Mouse (Mus musculus) limb, embryonic 15.5 days (tissue): ENCODE results near the gene Akr1d1. TPM values are rescaled to one million over a fixed set of nuclear protein-coding genes. Genes with fewer than 3 reads are reported as not detected.

Source experiments
- ATAC-seq: fragments of 200-750 bp; cut with Nextera tagmentation; 2 replicates; pipeline ENCODE4 v1.8.0; 2017; ENCODE audit warnings: low read depth, moderate TSS enrichment; ENCODE audit not compliant: insufficient number of reproducible peaks, low FRiP score, low TSS enrichment
- H3K27ac ChIP-seq: fragments of 300-500 bp; sonication (generic); 2 replicates; pipeline ENCODE4 v1.5.1; 2015; ENCODE audit warnings: moderate library complexity, mild to moderate bottlenecking, inconsistent platforms
- H3K27me3 ChIP-seq: fragments of 300-500 bp; sonication (generic); 2 replicates; pipeline ENCODE4 v1.6.1; 2015; ENCODE audit warnings: inconsistent platforms
- H3K36me3 ChIP-seq: fragments of 300-500 bp; sonication (generic); 2 replicates; pipeline ENCODE4 v1.6.1; 2015; ENCODE audit warnings: inconsistent platforms
- H3K4me1 ChIP-seq: fragments of 300-500 bp; sonication (generic); 2 replicates; pipeline ENCODE4 v1.6.1; 2015; ENCODE audit warnings: inconsistent platforms
- H3K4me2 ChIP-seq: fragments of 300-500 bp; sonication (generic); 2 replicates; pipeline ENCODE4 v1.6.1; 2015; ENCODE audit warnings: mild to moderate bottlenecking, inconsistent platforms
- H3K4me3 ChIP-seq: fragments of 300-500 bp; sonication (generic); 2 replicates; pipeline ENCODE4 v1.5.1; 2015; ENCODE audit warnings: mild to moderate bottlenecking, inconsistent platforms
- H3K9ac ChIP-seq: fragments of 300-500 bp; sonication (generic); 2 replicates; pipeline ENCODE4 v1.6.1; 2015; ENCODE audit warnings: inconsistent platforms
- H3K9me3 ChIP-seq: fragments of 300-500 bp; sonication (generic); 2 replicates; pipeline ENCODE4 v1.6.1; 2016; ENCODE audit warnings: inconsistent platforms
- WGBS: fragments of 180-500 bp; shearing (Covaris S2); methylation state at CpG from one replicate; pipeline ENCODE4 v1.1.7; 2015; 5-methylcytosine and 5-hydroxymethylcytosine counted together
- polyA plus RNA-seq: library from polyadenylated mRNA; unstranded; fragments of >200 nt; fragmentation: Nextera tagmentation; extraction: Ambion mirVana; gene quantifications from 2 replicates; pipeline ENCODE4 v1.2.1, GENCODE M21; 2015

The Akr1d1 gene
- polyA plus RNA-seq = 0.95 and 1.2 TPM in 2 replicates

DNA sequence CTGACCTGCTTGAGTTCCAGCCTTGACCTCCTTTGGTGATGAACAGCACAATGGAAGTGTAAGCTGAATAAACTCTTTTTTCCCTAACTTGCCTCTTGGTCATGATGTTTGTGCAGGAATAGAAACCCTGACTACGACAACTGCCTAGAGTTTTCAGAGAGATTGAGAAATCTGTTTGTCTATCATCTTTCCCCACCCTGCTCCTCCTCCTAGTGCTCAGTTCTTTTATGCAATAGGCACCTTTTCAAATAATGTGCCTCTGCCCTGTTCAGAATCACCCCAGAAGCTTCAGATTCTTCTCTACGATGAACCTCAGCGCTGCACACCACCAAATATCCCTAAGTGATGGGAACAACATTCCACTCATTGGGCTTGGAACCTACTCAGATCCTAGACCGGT lies at the start of gene Akr1d1:
TSS of gene Akr1d1 (plus strand) at position 234 of the 400 bp plus-strand sequence.
- Histone ChIP-seq H3K9me3 (no peaks in the 10 kb centered on the region), H3K4me1 (no peaks in the 10 kb centered on the region), H3K4me3 (no peak within 1 kb of the TSS), H3K4me2 (no peak within 1 kb of the TSS), H3K27ac (no peak within 1 kb of the TSS), H3K36me3 (no peaks in the 10 kb centered on the region), H3K9ac (no peak within 1 kb of the TSS), H3K27me3 (no peaks in the 10 kb centered on the region)
- ATAC-seq = no peak
- WGBS = 92% methylated on average over 4 of the region's 4 CpGs

DNA sequence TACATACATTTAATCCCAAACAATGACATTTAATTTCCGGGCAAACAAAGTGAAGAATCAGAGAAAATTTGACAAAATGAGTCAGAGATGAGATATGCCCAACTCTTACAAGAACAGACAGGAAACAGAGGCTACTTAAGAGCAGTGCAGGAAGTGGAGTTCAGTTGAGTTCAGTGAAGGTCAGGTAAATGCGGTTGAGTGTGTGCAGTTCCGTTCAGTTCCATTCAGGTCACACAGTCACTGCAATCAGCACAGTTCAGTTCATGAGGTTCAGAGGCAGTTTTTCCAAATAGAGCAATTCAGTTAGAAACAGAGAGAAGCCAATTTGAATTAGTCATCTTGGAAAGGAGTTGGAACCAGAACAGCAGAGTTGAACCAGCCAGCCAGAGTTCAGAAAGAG lies 48.8 kb upstream of the Akr1d1 start:
- Histone ChIP-seq H3K27ac (no peak overlapping the region), H3K9me3 (no peaks in the 10 kb centered on the region), H3K36me3 (no peaks in the 10 kb centered on the region), H3K4me1 (no peaks in the 10 kb centered on the region), H3K9ac (no peak overlapping the region), H3K27me3 (no peaks in the 10 kb centered on the region), H3K4me3 (no peak overlapping the region), H3K4me2 (no peak overlapping the region)
- 77% methylated on average over 3 of the region's 3 CpGs for WGBS
- ATAC-seq = no peak

DNA sequence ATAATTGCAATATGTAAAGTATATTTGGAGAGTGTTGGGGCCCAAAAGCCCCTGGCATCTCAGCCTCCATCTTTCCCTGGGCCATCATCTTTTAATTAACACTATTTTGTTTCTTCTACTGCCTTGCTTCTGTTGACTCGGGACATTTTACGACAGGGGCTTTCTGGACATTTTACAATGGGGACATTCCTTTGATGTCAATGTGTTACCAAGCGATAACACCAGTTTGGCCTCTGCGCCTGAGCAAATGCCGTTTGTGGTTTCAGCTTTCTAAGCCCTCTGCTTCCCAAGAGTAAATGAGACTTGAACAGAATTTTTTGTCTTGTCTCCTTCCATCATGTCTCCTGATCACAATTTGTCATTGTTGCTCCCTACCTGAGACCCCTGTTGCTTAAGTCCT lies 46.7 kb upstream of the Akr1d1 start:
- no peak overlapping the region for H3K4me2 ChIP-seq
- no peak overlapping the region for H3K4me3 ChIP-seq
- no peak overlapping the region for H3K27ac ChIP-seq
- H3K36me3 ChIP-seq = no peaks in the 10 kb centered on the region
- H3K9ac ChIP-seq = no peak overlapping the region
- WGBS = 20% methylated on average over 5 of the region's 5 CpGs
- ATAC-seq = no peak
- no peaks in the 10 kb centered on the region for H3K27me3 ChIP-seq
- no peaks in the 10 kb centered on the region for H3K9me3 ChIP-seq
- H3K4me1 ChIP-seq = no peaks in the 10 kb centered on the region

DNA sequence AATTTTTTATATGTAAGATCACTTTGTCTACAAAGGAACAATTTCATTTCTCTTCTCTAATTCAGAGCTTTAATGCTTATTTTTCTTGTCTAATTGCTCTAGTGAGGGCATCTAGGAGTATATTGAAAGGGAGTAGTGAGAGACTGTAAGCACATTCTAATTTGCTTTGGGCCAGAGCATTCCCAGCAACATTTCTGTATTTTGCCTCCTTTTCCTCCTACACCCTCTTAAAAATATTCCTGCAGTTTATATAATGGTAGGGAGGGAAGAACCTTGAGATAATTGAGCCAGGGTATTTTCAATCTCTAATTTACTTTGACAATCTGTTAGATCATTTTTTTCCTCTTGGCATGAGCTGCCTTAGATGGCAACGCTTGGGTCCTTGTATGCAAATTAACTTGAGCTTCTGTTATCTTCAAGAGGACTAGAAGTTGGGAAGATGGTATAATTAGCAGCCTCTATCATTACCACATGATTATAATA lies 45.3 kb upstream of the Akr1d1 start:
- no peak overlapping the region for H3K4me3 ChIP-seq

DNA sequence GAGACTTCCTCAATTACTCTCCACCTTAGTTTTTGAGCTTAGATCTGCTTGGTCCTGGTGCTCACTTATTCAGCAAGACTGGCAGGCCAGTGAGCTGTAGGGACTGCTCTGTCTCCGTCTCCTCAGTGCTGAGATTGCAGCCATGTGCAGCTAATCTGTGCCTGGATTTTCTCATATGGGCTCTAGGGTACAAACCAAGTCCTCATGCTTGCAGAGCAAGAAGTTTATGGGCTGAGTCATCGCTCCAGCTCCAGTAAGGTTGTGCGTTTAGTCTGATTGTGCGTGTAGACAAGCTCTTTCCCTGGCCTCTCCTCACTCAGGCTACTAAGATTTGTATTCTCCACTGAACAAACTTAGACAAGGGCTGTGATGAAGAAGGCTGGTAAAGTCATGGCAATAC lies 43.5 kb upstream of the Akr1d1 start:
- H3K27ac ChIP-seq = no peak overlapping the region
- no peaks in the 10 kb centered on the region for H3K36me3 ChIP-seq
- H3K27me3 ChIP-seq = no peaks in the 10 kb centered on the region
- no peak overlapping the region for H3K4me3 ChIP-seq
- H3K4me2 ChIP-seq = no peak overlapping the region
- ATAC-seq = no peak
- 52% methylated on average over 4 of the region's 4 CpGs for WGBS
- no peak overlapping the region for H3K9ac ChIP-seq
- H3K4me1 ChIP-seq = no peaks in the 10 kb centered on the region
- H3K9me3 ChIP-seq = no peaks in the 10 kb centered on the region

More for the DNA sequence above, 45.3 kb upstream of the Akr1d1 start:
- Histone ChIP-seq H3K36me3 (no peaks in the 10 kb centered on the region), H3K4me2 (no peak overlapping the region), H3K9me3 (no peaks in the 10 kb centered on the region), H3K27ac (no peak overlapping the region), H3K4me1 (no peaks in the 10 kb centered on the region), H3K27me3 (no peaks in the 10 kb centered on the region), H3K9ac (no peak overlapping the region)
- WGBS = 67% methylated on average over 1 of the region's 1 CpGs
- ATAC-seq = no peak

DNA sequence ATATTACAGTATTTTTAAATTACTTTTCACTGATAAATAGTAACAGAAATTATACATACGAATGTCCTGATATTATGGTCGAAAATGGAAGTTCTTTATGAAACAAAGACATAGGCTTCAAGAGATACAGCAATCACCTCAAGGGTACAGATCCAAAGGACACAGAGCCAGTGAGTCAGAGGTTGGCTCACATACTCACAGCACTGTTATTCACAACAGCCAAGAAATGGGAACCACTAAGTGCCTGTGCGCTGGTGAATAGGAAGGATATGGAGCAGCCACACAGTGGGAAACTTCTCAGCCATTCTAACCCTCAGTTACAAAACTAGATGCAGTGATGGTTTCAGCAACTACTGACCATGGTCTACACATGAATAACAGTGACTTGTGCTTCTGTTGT lies 37.7 kb upstream of the Akr1d1 start:
- Histone ChIP-seq H3K4me2 (no peak overlapping the region), H3K27ac (no peak overlapping the region), H3K9ac (no peak overlapping the region), H3K27me3 (no peaks in the 10 kb centered on the region), H3K9me3 (no peaks in the 10 kb centered on the region), H3K4me1 (no peaks in the 10 kb centered on the region), H3K4me3 (no peak overlapping the region), H3K36me3 (no peaks in the 10 kb centered on the region)
- no peak for ATAC-seq
- 85% methylated on average over 3 of the region's 3 CpGs for WGBS

DNA sequence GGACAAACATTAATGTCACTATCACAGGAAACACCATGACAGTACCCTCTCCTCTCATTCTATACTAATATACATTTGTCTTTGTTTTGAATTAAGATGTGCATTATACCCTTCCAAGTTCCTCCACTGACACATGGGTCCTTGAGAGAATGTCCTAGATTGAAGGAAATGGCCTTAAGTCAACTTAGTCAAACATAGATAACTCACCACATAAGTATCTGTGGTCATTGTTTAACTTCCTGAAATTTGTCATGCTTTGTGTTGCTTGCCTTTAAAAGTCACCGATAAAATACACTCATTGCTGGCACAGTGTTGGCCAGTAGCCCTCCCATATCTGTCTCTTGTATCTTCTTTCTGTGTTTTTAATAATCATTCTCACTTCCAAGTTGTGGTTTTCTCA lies 35.0 kb upstream of the Akr1d1 start:
- Histone ChIP-seq H3K4me1 (no peaks in the 10 kb centered on the region), H3K27me3 (no peaks in the 10 kb centered on the region), H3K4me3 (no peak overlapping the region), H3K36me3 (no peaks in the 10 kb centered on the region), H3K9me3 (no peaks in the 10 kb centered on the region), H3K9ac (no peak overlapping the region), H3K27ac (no peak overlapping the region), H3K4me2 (no peak overlapping the region)
- ATAC-seq = no peak
- 84% methylated on average over 1 of the region's 1 CpGs for WGBS

DNA sequence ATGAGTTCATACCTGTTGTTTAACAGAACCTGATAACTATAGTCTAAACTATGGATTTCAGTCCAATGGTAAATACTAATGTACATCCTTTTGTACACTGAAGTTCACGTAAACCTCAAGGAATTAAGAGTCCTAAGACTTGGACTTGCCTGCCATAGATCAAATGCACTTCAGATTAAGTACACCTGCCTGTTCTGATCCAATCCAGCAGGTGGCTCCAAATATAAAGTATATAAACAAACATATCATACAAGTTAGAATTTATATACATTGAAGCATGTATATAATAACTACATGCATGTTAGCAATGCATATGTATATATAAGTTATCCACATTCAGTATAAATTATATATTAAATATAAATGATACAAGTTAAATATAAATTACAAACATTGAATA lies 33.1 kb upstream of the Akr1d1 start:
- Histone ChIP-seq H3K27ac (no peak overlapping the region), H3K36me3 (no peaks in the 10 kb centered on the region), H3K27me3 (no peaks in the 10 kb centered on the region), H3K9ac (no peak overlapping the region), H3K9me3 (no peaks in the 10 kb centered on the region), H3K4me2 (no peak overlapping the region), H3K4me3 (no peak overlapping the region), H3K4me1 (no peaks in the 10 kb centered on the region)
- no peak for ATAC-seq
- 92% methylated on average over 1 of the region's 1 CpGs for WGBS

DNA sequence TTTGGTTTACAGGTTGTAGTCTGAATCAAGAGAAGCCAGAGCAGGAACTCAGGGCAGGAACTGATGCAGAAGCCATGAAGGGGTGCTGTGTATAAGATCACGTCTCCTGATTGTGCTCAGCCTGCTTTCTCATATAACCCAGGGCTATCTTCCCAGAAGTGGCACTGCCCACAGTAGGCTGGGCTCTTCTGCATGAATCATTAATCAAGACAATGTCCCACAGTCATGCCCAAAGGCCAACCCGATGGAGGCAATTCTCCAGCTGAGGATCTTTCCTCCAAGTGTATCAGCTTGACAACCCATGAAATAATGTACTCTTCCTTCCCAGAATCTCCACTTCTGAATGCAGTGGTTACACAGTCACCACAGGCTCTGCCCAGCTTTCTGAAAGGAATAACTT lies 24.4 kb upstream of the Akr1d1 start:
- ATAC-seq = no peak
- no peaks in the 10 kb centered on the region for H3K27me3 ChIP-seq
- H3K9me3 ChIP-seq = no peaks in the 10 kb centered on the region
- no peak overlapping the region for H3K4me2 ChIP-seq
- whole genome bisulfite sequencing = 71% methylated on average over 2 of the region's 2 CpGs
- H3K4me1 ChIP-seq = no peaks in the 10 kb centered on the region
- no peak overlapping the region for H3K27ac ChIP-seq
- H3K36me3 ChIP-seq = no peaks in the 10 kb centered on the region
- no peak overlapping the region for H3K4me3 ChIP-seq
- H3K9ac ChIP-seq = no peak overlapping the region

DNA sequence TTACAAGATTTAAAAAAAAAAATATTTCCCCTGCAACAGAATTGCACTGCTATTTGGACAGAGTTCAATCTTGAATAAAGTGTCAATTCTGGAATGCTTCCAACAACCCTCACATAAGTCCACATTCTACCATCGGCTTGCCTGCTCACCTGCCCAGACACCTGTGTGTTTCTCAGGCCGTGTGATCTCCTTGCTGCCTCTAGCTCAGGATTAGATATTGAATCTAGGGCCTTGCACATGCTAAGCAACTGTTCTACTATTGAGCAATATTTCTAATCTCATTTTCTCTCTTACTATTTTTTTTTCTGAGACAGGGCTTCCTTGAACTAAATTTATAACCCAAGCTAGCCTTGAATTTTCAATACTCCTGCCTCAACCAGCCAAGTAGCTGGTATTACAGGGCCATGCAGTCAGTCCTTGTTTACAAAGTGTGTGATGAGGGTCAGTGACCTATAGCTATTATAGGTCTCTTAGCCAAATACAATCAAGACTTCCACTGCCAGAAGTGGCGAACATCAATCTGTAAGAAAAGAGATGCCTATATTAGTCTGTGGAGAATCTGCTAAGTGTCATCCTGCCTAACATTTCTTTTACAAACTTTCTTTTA lies 23.0 kb upstream of the Akr1d1 start:
- 58% methylated on average over 3 of the region's 3 CpGs for WGBS
- no peak overlapping the region for H3K4me2 ChIP-seq

DNA sequence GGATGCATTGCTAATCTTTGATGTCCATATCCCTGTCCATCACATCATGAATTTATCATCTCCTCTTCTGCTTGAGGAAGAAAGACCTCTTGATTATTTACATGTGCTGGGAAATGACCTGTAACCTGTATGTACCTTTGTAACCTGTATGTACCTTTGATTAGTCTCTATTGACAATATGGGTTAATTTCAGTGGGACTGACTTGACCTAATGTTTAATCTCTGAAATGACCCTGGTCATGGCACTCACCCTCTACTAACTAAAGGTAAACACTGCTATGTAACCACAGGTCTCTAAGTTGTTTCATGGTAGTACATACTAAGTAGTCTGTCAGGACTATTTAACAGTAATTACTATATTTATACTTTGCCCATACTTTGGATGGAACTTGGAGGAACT lies 19.2 kb upstream of the Akr1d1 start:
- Histone ChIP-seq H3K27me3 (no peaks in the 10 kb centered on the region), H3K9me3 (no peaks in the 10 kb centered on the region), H3K4me3 (no peak overlapping the region), H3K4me1 (no peaks in the 10 kb centered on the region), H3K27ac (no peak overlapping the region), H3K9ac (no peak overlapping the region), H3K36me3 (no peaks in the 10 kb centered on the region), H3K4me2 (no peak overlapping the region)
- no peak for ATAC-seq

More for the DNA sequence above, 23.0 kb upstream of the Akr1d1 start:
- Histone ChIP-seq H3K36me3 (no peaks in the 10 kb centered on the region), H3K9me3 (no peaks in the 10 kb centered on the region), H3K9ac (no peak overlapping the region), H3K27ac (no peak overlapping the region), H3K27me3 (no peaks in the 10 kb centered on the region), H3K4me1 (no peaks in the 10 kb centered on the region), H3K4me3 (no peak overlapping the region)
- ATAC-seq = no peak

DNA sequence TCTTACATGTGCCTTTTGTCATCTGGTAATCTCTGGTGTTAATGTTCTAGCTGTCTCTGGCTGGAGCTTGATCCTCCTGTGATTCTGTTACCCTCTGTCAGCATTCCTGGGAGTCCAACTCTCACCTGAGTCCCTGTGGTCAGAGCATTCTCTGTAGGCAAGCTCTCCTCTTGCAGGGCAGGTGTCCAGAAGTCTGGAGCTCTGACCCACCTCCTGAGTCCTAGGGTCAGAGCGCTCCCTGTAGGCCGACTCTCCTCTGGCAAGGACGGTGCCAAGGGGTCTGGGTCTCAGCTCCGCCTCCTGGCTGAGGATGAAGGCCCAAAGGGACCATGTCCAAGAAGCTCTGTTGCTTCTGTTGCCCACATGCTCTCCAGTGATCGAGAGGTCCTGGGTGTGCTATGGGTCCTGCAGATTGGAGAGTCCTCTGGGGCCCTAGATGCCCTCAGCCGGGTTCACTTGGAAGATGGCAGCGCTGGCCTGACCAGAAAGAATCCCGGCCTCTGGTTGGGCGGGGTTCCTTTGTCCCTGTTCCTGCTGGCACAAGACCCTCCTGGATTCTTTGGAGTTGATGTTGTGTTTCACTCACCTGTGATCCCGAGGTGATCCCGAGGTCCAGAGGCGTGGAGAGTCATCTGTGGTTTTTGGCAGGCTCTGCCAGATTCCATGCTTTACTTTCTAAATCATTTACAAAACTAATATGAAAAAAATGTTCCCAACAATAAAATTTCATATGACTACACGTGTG lies 9.2 kb upstream of the Akr1d1 start:
- WGBS = 84% methylated on average over 13 of the region's 13 CpGs
- Histone ChIP-seq H3K27me3 (no peaks in the 10 kb centered on the region), H3K9me3 (no peaks in the 10 kb centered on the region), H3K27ac (no peak overlapping the region), H3K4me3 (no peak overlapping the region), H3K4me1 (no peaks in the 10 kb centered on the region), H3K4me2 (no peak overlapping the region), H3K36me3 (no peaks in the 10 kb centered on the region), H3K9ac (no peak overlapping the region)
- no peak for ATAC-seq
